Mouse (Mus musculus) monocyte, adult 2 months (primary cell): Measurements from ENCODE around the gene Glis3.

Experiments used
- DNase-seq, 2 experiments: peaks; one replicate each; pipeline ENCODE4 v3.0.0; 2022; ENCODE audit warnings: low spot score in 2 of 2, low read depth in 1 of 2

Glis3 gene

GRCm38 (mm10) chr19:28335890-28336289 lies 344.0 kb downstream of the Glis3 start:
- DNase-seq, result no peak

- DNase-seq, result no peak
These were observed 346.7 kb downstream of the Glis3 start for GRCm38 (mm10) chr19:28333007-28333766.

GRCm38 (mm10) chr19:28328444-28329110 lies 351.3 kb downstream of the Glis3 start:
- no peak for DNase-seq

- DNase-seq, result no peak
These were observed 352.3 kb downstream of the Glis3 start for GRCm38 (mm10) chr19:28327536-28327935.

GRCm38 (mm10) chr19:28306036-28306435 lies 373.8 kb downstream of the Glis3 start:
- no peak for DNase-seq

- DNase-seq, result no peak
These were observed 374.4 kb downstream of the Glis3 start for GRCm38 (mm10) chr19:28305510-28305909.

GRCm38 (mm10) chr19:28302831-28303242 lies 377.0 kb downstream of the Glis3 start:
- no peak for DNase-seq

GRCm38 (mm10) chr19:28300226-28300625 lies 379.7 kb downstream of the Glis3 start:
- DNase-seq, result no peak

GRCm38 (mm10) chr19:28299211-28299775 lies 380.6 kb downstream of the Glis3 start:
- DNase-seq, result no peak

- DNase-seq, result no peak
These were observed 381.2 kb downstream of the Glis3 start for GRCm38 (mm10) chr19:28298669-28299068.

GRCm38 (mm10) chr19:28291596-28291995 lies 388.3 kb downstream of the Glis3 start:
- no peak for DNase-seq

GRCm38 (mm10) chr19:28289457-28289856 lies 390.4 kb downstream of the Glis3 start:
- DNase-seq, result no peak

- no peak for DNase-seq
These were observed 392.4 kb downstream of the Glis3 start for GRCm38 (mm10) chr19:28287431-28287830.

- no peak for DNase-seq
These were observed 395.7 kb downstream of the Glis3 start for GRCm38 (mm10) chr19:28284098-28284569.

- DNase-seq, result no peak
These were observed 396.4 kb downstream of the Glis3 start for GRCm38 (mm10) chr19:28283241-28284097.

GRCm38 (mm10) chr19:28281405-28281804 lies 398.5 kb downstream of the Glis3 start:
- DNase-seq, result no peak

GRCm38 (mm10) chr19:28277104-28277503 lies 402.8 kb downstream of the Glis3 start:
- no peak for DNase-seq

GRCm38 (mm10) chr19:28274501-28274900 lies 405.4 kb downstream of the Glis3 start:
- no peak for DNase-seq

- no peak for DNase-seq
These were observed 405.9 kb downstream of the Glis3 start for GRCm38 (mm10) chr19:28273946-28274345.

- DNase-seq, result no peak
These were observed 413.0 kb downstream of the Glis3 start for GRCm38 (mm10) chr19:28266850-28267249.

GRCm38 (mm10) chr19:28265776-28266175 lies 414.1 kb downstream of the Glis3 start:
- no peak for DNase-seq
